Mouse (Mus musculus) skeletal muscle tissue, adult 2 months (tissue): ENCODE data around the gene Olfr635.
"Not testable (repeated sequence)": the region's sequence is repeated elsewhere in the genome, so short reads cannot be mapped to it uniquely, and the experiment has no call there.

ENCODE experiments used
- DNase-seq: peaks from one replicate; pipeline ENCODE4 v3.0.0-alpha.2; 2012; ENCODE audit warnings: low read depth, low spot score

Olfr635 gene

DNA sequence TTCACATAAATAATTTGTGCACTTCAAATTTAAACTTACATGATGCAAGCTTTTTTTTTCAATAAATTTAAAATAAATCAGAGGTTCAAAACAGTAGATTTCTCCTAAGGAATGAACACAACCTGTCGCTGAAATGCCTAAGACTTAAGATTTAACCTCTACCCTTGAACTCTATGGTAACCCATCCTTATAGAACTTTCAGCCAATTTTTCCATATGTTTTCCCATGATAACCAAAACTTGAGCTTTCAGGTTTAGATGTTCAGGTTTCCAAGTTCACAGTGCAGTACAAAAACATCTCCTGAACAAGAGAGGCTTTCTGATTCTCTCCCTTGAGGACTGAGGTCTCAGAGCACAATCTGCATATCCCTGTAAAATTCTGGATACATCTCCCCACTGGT lies at the start of gene Olfr635:
TSS of gene Olfr635 (plus strand) at position 301 of the 400 bp plus-strand sequence.
- DNase-seq: no peak

DNA sequence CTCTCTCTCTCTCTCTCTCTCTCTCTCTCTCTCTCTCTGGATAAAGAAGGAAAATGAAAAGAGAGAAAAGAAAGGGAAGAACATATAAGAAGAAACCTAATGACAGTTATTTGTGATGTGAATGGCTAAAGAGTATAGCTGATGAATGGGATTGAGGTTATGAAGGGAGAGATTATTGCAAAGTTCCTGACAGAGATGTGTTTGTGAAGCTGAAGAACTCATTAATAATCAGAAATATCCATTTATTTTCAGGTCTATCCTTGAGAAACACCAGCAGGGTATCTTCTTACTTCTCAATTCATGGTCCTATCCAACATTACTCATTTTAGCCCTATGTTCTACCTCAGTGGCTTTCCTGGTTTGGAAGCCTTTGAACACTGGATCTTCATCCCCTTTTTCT lies 42.4 kb upstream of the Olfr635 start, which contains the start of gene Olfr631:
TSS of gene Olfr631 (plus strand) at position 301 of the 400 bp plus-strand sequence.
- no peak for DNase-seq

DNA sequence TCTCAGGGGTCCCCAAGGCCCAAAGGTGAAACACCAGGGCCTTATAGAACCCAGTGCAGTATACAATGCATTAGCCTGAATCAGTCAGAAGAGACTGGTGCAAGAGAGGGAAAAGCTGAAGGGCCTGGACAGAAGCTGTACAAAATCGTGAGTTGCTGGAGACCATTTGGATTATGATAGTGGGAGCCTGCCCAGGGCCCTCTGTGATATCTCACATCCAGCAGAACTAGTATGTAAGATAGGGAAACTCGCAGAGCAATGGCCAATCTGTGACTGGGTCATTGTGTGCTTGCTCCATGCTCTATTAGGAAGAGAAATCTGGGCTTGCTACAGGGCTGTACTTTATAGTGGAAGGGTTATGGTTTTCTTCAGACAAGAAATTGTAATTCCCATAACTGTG lies 36.7 kb upstream of the Olfr635 start, which contains the start of gene Olfr632:
TSS of gene Olfr632 (plus strand) at position 84 of the 400 bp plus-strand sequence.
- no peak for DNase-seq

DNA sequence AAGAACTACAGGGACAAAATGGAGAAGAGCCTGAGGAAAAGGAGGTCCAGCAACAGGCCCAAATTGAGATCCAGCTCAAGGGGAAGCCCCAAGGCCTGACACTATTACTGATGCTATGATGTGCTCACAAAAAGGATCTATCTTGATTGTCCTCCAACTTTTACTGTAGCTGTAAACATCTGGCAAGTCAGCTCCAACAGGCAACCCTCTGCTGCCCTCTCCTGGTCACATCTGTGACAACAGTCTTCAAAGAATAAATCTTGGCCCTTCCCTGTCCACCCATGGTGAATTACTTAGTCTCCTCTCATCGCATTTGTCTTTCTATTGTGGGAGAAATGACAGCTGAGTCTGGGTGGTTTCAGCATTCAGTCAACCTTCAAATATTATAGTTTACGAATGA lies 28.2 kb upstream of the Olfr635 start:
- DNase-seq: no peak

DNA sequence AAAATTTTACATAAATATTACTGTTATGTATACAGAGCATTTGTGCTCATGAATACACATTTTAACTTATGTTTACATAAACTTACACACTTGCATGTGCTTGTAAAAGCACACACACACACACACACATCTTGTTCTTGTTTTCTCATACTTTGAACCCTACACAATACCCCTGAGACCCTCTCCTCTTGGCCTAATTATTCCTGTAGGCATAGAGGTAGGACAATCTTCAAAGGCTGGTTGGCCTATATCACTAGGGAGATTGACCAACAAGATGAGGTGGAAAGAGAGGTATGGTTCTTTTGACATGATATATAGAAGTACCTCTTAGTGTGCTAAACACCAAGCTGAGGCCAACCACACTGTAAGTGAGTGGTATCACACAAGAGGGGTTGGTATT lies 26.8 kb upstream of the Olfr635 start, which contains the start of gene Olfr633:
TSS of gene Olfr633 (plus strand) at position 301 of the 400 bp plus-strand sequence.
- DNase-seq: no peak

DNA sequence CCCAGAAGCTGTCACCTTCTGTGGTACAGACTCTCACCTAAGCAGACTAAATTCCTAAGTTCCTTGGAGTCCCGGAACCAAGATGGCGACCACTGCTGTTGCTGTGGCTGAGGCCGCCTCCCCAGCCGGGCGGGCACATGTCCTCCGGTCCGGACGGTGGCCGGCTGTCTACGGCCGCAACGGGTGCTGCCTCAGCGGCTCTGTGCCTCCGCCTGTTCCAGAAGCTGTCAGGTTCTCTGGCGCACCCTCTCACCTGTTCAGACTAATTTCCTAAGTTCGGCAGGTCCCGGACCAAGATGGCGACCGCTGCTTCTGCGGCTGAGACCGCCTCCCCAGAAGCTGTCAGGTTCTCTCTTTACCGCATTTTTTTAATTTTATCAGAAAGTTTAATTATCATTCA lies 4.1 kb upstream of the Olfr635 start:
- not testable (repeated sequence) for DNase-seq

DNA sequence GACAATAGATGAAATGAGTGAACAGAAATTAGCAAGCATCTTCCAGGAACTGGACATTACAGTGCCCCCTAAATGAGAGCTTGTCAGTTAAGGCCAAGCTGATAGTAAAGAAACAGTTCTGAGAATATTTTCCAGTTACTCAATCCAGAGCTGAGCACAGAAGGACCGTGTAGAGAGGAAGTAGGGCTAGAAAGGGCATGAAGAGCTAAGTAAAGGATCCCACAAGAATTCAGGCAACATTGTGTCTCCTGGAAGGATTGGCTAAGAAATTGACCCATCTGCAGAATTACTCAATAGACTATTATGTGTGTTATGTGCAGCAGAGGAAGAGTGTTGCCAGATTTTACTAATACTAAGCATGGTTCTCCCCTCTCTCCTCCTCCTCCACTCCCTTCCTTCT lies 830 bp downstream of the Olfr635 start:
- no peak for DNase-seq

DNA sequence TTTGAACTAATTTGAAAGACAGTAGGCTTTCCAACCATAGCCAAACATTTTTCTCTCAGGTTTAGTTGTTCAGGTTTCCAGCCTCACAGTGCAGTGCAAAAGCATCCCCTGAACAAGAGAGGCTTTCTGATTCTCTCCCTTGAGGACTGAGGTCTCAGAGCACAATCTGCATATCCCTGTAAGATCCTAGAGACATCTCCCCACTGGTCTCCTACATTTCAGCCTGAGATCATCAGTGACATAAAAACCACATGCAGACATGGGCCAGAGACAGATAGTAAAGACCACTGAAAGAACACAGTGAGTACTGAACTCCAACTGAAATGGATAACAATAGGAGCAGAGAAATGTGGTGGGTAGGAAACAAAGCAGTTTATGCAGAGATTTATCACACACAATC lies 27.5 kb downstream of the Olfr635 start, which contains the start of gene Olfr638:
TSS of gene Olfr638 (plus strand) at position 301 of the 400 bp plus-strand sequence.
- DNase-seq: no peak

DNA sequence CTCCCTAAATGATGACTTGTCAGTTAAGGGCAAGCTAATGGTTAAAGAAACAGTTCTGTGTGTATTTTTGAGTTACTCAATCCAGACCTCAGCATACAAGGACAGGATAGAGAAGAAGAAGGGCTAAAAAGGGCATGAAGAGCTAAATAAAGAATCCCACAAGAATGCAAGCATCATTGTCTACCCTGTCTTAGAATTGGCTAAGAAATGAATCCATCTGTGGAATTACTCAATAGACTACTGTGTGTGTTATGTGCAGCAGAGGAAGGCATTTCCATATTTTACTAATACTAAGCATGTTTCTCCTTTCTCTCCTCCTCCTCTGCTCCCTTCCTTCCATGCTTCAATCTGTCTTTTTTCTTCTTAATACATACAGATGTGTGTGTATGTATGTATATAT lies 28.2 kb downstream of the Olfr635 start:
- DNase-seq: no peak

DNA sequence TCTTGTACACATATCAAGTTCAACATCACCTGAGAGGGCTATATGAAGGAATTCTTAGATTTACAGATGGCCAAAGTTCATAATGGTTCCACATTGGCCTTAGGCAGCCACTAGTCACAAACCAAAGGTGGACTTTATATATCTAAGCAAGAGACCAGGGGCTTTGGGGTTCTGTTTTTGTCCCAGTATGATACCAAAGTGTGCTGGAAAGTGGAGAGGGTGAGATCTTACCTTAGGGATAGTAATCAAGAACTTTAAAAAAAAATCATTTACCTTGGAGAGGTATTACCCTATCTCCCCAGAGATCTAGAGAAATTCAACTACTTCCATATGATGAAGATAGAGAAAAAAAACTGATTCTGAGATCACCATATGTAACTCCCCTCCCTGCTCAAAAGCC lies 46.3 kb downstream of the Olfr635 start, which contains the start of gene Olfr639:
TSS of gene Olfr639 (minus strand) at position 101 of the 400 bp plus-strand sequence.
- DNase-seq: no peak

DNA sequence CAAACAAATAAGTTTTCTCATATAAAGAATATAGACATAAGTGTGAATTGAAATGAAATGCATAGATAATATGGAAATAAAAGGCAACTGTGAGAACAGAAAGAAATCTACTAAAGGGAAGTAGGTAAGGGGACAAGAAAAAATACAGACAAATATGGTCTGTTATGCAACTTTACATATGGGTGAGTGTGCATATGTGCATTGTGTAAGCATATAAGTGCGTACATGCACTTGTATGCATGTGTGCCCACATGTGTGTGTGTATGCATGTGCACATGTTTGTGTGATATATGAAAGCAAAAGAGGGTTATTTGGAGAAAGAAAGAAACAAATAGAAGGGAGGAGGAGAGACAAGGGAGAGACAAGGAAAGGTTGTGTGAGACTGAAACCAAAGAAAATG lies 48.0 kb downstream of the Olfr635 start:
- DNase-seq: no peak

DNA sequence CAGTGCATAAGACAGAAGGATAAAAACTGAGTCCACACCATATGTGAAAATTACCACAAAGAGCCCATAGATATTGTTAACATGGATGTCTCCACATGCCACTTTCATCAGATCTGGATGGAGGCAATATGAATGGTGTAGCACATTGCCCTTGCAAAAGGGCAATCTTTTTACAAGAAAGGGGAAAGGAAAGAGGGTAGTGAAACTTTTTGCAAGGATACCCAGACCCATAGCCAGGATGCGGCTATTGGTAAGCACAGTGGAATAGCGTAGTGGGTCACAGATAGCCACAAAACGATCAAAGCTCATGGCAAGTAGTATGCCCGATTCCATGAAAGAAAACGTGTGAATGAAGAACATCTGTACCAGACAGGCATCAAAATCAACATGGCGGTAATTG lies 50.7 kb downstream of the Olfr635 start:
- DNase-seq: no peak

DNA sequence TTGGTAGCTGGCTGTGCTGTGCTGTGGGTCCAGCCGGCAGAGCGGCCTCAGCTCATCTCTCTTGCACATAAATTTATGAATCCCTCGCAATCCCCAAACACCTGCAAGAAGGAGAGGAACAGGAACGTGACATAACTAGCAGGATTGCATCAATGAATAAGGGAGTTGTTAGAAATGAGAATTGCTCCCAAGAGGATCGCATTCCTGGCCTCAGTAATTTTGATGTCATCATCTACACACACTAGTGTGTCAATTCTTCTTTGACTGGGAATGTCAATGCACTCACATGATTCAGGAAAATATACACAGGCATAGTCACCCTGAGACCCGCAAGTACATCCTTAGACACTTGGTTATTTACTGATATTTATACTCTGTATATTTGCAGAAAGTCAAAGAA lies 54.5 kb downstream of the Olfr635 start, which contains the start of gene Olfr640:
TSS of gene Olfr640 (minus strand) at position 101 of the 400 bp plus-strand sequence.
- DNase-seq: no peak

DNA sequence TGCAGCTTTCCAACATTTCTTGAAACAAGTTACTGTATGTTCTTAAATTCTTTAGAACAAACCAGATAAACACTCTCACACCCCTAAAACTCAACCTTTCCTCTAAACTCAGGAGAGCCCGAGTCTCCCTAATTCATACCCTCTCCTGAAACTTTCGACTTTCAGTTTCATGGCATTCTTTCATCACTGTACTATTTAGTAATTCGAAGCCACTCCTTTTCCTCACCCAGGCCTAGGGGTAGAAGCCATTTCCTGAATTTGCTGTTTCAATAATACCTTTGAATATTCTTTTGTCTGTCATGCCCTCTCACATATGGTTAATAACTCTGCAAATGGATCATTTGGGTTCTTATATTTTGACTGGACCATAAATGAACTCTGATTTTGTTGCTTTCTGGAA lies 56.0 kb downstream of the Olfr635 start:
- DNase-seq: no peak

DNA sequence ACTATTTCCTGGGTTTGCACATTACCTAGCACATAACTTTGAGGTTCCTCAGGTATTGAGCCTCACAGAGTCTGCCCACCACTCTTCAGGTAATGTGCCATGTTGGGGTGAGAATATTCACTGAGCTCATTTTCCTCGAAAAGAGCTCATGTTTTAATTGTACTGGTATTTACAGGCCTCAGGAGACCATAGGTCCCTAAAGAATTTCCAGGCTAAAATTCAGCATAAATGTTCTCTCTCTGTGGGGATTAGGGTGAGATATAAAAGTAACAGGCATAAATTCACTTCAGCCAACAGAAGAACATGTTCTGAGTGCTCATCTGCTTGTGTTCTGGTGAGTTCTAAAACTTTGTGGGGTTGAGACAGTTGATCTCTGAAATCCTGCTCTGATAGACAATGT lies 64.2 kb downstream of the Olfr635 start, which contains the start of gene Olfr641:
TSS of gene Olfr641 (plus strand) at position 301 of the 400 bp plus-strand sequence.
- no peak for DNase-seq
